Mouse (Mus musculus): ENCODE measurements around the gene Ncapg2. TPM values are rescaled to one million over a fixed set of nuclear protein-coding genes. Genes with fewer than 3 reads are reported as not detected.

Gene Ncapg2
- polyA plus RNA-seq, 1 experiment from 2014 or later, result 22.7 TPM

DNA sequence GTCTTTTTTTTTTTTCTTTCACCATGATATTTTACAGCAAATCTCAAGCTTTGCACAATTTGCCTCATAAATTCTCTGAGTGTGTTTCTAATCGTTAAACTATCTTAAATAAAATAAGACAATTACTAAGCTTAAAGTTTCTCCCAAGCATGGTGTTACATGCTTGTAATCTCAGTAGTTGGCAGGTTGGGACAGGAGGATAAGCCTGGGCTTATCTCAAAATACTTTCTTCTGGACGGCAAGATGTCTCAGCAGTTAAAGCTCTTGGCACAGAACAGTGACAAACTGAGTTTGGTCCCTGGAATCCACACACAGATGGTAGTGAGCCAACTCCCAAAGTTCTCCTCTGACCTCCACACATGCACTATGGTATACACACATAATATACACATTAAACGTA lies 69.5 kb downstream of the Ncapg2 start:
- ATAC-seq (ENCODE audit: insufficient number of reproducible peaks, insufficient read depth, low FRiP score, low read depth), result no peak
- Histone ChIP-seq H3K27ac (replicated peaks in 1 of 2; ENCODE audit: control insufficient read depth in 1 of 2, insufficient read depth in 1 of 2, low read depth in 2 of 2, low read length in 2 of 2) (no peak overlapping the region), H3K9me3 (ENCODE audit: control insufficient read depth, low read length) (no peaks in the 10 kb centered on the region), H3K9ac (ENCODE audit: low read length) (no peak overlapping the region), H3K4me2 (ENCODE audit: low read length) (no peak overlapping the region), H3K36me3 (ENCODE audit: control insufficient read depth, insufficient read depth, low read length) (no peaks in the 10 kb centered on the region), H3K4me1 (ENCODE audit: control insufficient read depth in 2 of 2, insufficient read depth in 2 of 2, low read length in 2 of 2) (no peaks in the 10 kb centered on the region), H3K4me3 (ENCODE audit: control insufficient read depth in 1 of 2, insufficient read depth in 1 of 2, low read depth in 1 of 2, low read length in 2 of 2) (no peak overlapping the region), H3K27me3 (ENCODE audit: control insufficient read depth, insufficient read depth, low read length) (no peaks in the 10 kb centered on the region)
- WGBS, result 55% methylated on average over 3 of the region's 3 CpGs

- no peak overlapping the region for H3K9ac ChIP-seq (ENCODE audit: low read length)
- H3K27me3 ChIP-seq (ENCODE audit: control insufficient read depth, insufficient read depth, low read length), result no peaks in the 10 kb centered on the region
- no peaks in the 10 kb centered on the region for H3K9me3 ChIP-seq (ENCODE audit: control insufficient read depth, low read length)
- H3K4me1 ChIP-seq (ENCODE audit: control insufficient read depth in 2 of 2, insufficient read depth in 2 of 2, low read length in 2 of 2), result no peaks in the 10 kb centered on the region
- WGBS, result 37% methylated on average over 1 of the region's 1 CpGs
- no peak overlapping the region for H3K4me3 ChIP-seq (ENCODE audit: control insufficient read depth in 1 of 2, insufficient read depth in 1 of 2, low read depth in 1 of 2, low read length in 2 of 2)
- H3K36me3 ChIP-seq (ENCODE audit: control insufficient read depth, insufficient read depth, low read length), result no peaks in the 10 kb centered on the region
- no peak overlapping the region for H3K27ac ChIP-seq (replicated peaks in 1 of 2; ENCODE audit: control insufficient read depth in 1 of 2, insufficient read depth in 1 of 2, low read depth in 2 of 2, low read length in 2 of 2)
- no peak overlapping the region for H3K4me2 ChIP-seq (ENCODE audit: low read length)
- no peak for ATAC-seq (ENCODE audit: insufficient number of reproducible peaks, insufficient read depth, low FRiP score, low read depth)
Measured at GRCm38 (mm10) chr12:116478771-116479170, 73.6 kb downstream of the Ncapg2 start.

DNA sequence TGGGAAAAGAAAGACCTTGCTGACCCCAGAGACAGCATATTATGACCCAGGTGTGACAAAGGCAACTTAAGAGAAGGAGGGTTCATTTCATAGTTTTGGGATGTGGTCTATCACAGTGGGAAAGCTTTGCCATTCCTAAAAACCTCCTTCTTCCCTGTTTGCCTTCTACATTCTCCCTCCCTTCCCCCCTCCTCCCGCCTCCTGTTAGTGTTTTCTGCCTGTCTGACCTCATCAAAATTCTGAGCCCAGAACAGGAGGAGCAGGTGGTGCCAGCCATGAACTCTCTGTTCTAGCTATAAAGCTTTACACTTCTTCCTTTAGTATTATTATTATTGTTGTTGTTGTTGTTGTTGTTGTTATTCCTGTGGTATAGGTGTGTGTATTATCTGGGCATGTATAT lies 76.7 kb downstream of the Ncapg2 start:
- Histone ChIP-seq H3K36me3 (ENCODE audit: control insufficient read depth, insufficient read depth, low read length) (no peaks in the 10 kb centered on the region), H3K9ac (ENCODE audit: low read length) (no peak overlapping the region), H3K4me3 (ENCODE audit: control insufficient read depth in 1 of 2, insufficient read depth in 1 of 2, low read depth in 1 of 2, low read length in 2 of 2) (no peak overlapping the region), H3K4me1 (ENCODE audit: control insufficient read depth in 2 of 2, insufficient read depth in 2 of 2, low read length in 2 of 2) (peaks cover 6 to 8% of the 10 kb centered on the region in 2 experiments; a peak in 3 of 4 replicates), H3K27me3 (ENCODE audit: control insufficient read depth, insufficient read depth, low read length) (peaks cover 9% of the 10 kb centered on the region), H3K9me3 (ENCODE audit: control insufficient read depth, low read length) (no peaks in the 10 kb centered on the region), H3K4me2 (ENCODE audit: low read length) (no peak overlapping the region), H3K27ac (replicated peaks in 1 of 2; ENCODE audit: control insufficient read depth in 1 of 2, insufficient read depth in 1 of 2, low read depth in 2 of 2, low read length in 2 of 2) (no peak overlapping the region)
- WGBS, result 53% methylated on average over 1 of the region's 1 CpGs
- ATAC-seq (ENCODE audit: insufficient number of reproducible peaks, insufficient read depth, low FRiP score, low read depth), result no peak

- no peak overlapping the region for H3K27ac ChIP-seq (replicated peaks in 1 of 2; ENCODE audit: control insufficient read depth in 1 of 2, insufficient read depth in 1 of 2, low read depth in 2 of 2, low read length in 2 of 2)
- no peak for ATAC-seq (ENCODE audit: insufficient number of reproducible peaks, insufficient read depth, low FRiP score, low read depth)
- 20% methylated on average over 2 of the region's 2 CpGs for WGBS
Measured at GRCm38 (mm10) chr12:116483581-116483980, 78.4 kb downstream of the Ncapg2 start.

GRCm38 (mm10) chr12:116484991-116485390 lies 79.8 kb downstream of the Ncapg2 start:
- Histone ChIP-seq H3K9me3 (ENCODE audit: control insufficient read depth, low read length) (no peaks in the 10 kb centered on the region), H3K4me2 (ENCODE audit: low read length) (peak overlapping the region; percentile 97; the same call in 1 of the 2 replicates), H3K9ac (ENCODE audit: low read length) (no peak overlapping the region), H3K4me1 (ENCODE audit: control insufficient read depth in 2 of 2, insufficient read depth in 2 of 2, low read length in 2 of 2) (peaks cover 6 to 8% of the 10 kb centered on the region in 2 experiments; a peak in 3 of 4 replicates), H3K4me3 (ENCODE audit: control insufficient read depth in 1 of 2, insufficient read depth in 1 of 2, low read depth in 1 of 2, low read length in 2 of 2) (peak overlapping the region in 1 of 2 experiments; percentile 50; a peak in 1 of 4 replicates), H3K36me3 (ENCODE audit: control insufficient read depth, insufficient read depth, low read length) (no peaks in the 10 kb centered on the region), H3K27me3 (ENCODE audit: control insufficient read depth, insufficient read depth, low read length) (peaks cover 9% of the 10 kb centered on the region), H3K27ac (replicated peaks in 1 of 2; ENCODE audit: control insufficient read depth in 1 of 2, insufficient read depth in 1 of 2, low read depth in 2 of 2, low read length in 2 of 2) (no peak overlapping the region)
- WGBS, result 78% methylated on average over 8 of the region's 8 CpGs
- no peak for ATAC-seq (ENCODE audit: insufficient number of reproducible peaks, insufficient read depth, low FRiP score, low read depth)

More at GRCm38 (mm10) chr12:116483581-116483980, 78.4 kb downstream of the Ncapg2 start:
- Histone ChIP-seq H3K9ac (ENCODE audit: low read length) (no peak overlapping the region), H3K27me3 (ENCODE audit: control insufficient read depth, insufficient read depth, low read length) (peaks cover 9% of the 10 kb centered on the region), H3K9me3 (ENCODE audit: control insufficient read depth, low read length) (no peaks in the 10 kb centered on the region), H3K4me3 (ENCODE audit: control insufficient read depth in 1 of 2, insufficient read depth in 1 of 2, low read depth in 1 of 2, low read length in 2 of 2) (no peak overlapping the region), H3K4me1 (ENCODE audit: control insufficient read depth in 2 of 2, insufficient read depth in 2 of 2, low read length in 2 of 2) (peaks cover 6 to 8% of the 10 kb centered on the region in 2 experiments; a peak in 3 of 4 replicates), H3K36me3 (ENCODE audit: control insufficient read depth, insufficient read depth, low read length) (no peaks in the 10 kb centered on the region), H3K4me2 (ENCODE audit: low read length) (no peak overlapping the region)

DNA sequence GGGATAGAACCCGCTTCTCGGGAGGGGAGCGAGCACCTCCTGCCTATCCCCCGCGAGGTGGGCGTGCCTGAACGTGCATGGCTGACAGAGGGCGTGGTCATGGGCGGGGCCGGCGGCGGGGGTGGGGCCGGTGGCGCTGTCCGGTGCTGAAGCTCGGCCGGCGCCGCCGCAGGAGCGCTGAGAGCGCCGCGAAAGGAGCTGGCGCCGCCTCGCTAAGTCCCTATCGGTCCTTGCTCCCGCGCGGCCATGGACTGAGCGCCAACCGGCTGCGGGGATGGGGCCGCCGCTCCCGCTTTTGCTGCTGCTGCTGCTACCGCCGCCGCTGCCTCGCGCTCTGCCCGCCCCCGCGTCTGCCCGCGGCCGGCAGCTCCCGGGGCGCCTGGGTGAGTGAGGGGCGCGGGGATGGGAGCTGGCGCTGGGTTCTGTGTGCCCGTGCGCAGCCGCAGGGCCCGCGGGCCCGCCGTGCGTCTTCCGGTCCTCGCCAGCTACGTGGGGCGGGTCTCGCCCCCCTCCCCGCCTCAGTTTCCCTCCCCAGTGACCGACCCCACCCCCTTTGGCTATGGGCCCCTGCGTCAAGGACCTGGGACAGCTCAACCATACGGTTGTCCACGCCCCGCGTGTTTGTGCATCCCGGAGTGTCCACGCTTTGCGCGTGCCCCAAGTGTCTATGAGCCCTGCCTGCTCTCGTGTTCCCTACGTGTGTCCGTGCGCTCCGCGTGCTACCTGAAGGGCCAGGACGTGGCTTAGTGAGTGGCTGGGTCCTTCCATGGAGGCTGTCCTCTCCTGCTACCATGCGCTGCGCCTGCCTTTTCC lies 80.6 kb downstream of the Ncapg2 start, which contains the start of gene Ptprn2:
Ptprn2 (plus strand) TSS at position 130 of the 813 bp plus-strand sequence.
- H3K9ac ChIP-seq (ENCODE audit: low read length), result no peak within 1 kb of the TSS
- H3K27me3 ChIP-seq (ENCODE audit: control insufficient read depth, insufficient read depth, low read length), result peaks cover 9% of the 10 kb centered on the region
- no peaks in the 10 kb centered on the region for H3K36me3 ChIP-seq (ENCODE audit: control insufficient read depth, insufficient read depth, low read length)
- under 1% methylated on average over 73 of the region's 86 CpGs for WGBS
- no peak within 1 kb of the TSS for H3K27ac ChIP-seq (replicated peaks in 1 of 2; ENCODE audit: control insufficient read depth in 1 of 2, insufficient read depth in 1 of 2, low read depth in 2 of 2, low read length in 2 of 2)
- H3K4me3 ChIP-seq (ENCODE audit: control insufficient read depth in 1 of 2, insufficient read depth in 1 of 2, low read depth in 1 of 2, low read length in 2 of 2), result peak within 1 kb of the TSS; percentile 50 to 52
- peak within 1 kb of the TSS; percentile 97 for H3K4me2 ChIP-seq (ENCODE audit: low read length)
- peak; percentile 77 for ATAC-seq (ENCODE audit: insufficient number of reproducible peaks, insufficient read depth, low FRiP score, low read depth)
- H3K9me3 ChIP-seq (ENCODE audit: control insufficient read depth, low read length), result no peaks in the 10 kb centered on the region
- peaks cover 6 to 8% of the 10 kb centered on the region in 2 experiments; a peak in 3 of 4 replicates for H3K4me1 ChIP-seq (ENCODE audit: control insufficient read depth in 2 of 2, insufficient read depth in 2 of 2, low read length in 2 of 2)

- peak overlapping the region; percentile 50 to 52 for H3K4me3 ChIP-seq (ENCODE audit: control insufficient read depth in 1 of 2, insufficient read depth in 1 of 2, low read depth in 1 of 2, low read length in 2 of 2)
- peaks cover 9% of the 10 kb centered on the region for H3K27me3 ChIP-seq (ENCODE audit: control insufficient read depth, insufficient read depth, low read length)
- no peaks in the 10 kb centered on the region for H3K36me3 ChIP-seq (ENCODE audit: control insufficient read depth, insufficient read depth, low read length)
- 6% methylated on average over 10 of the region's 10 CpGs for WGBS
- peak overlapping the region; percentile 97 for H3K4me2 ChIP-seq (ENCODE audit: low read length)
- no peak for ATAC-seq (ENCODE audit: insufficient number of reproducible peaks, insufficient read depth, low FRiP score, low read depth)
- no peak overlapping the region for H3K27ac ChIP-seq (replicated peaks in 1 of 2; ENCODE audit: control insufficient read depth in 1 of 2, insufficient read depth in 1 of 2, low read depth in 2 of 2, low read length in 2 of 2)
- H3K9ac ChIP-seq (ENCODE audit: low read length), result no peak overlapping the region
- H3K9me3 ChIP-seq (ENCODE audit: control insufficient read depth, low read length), result no peaks in the 10 kb centered on the region
- H3K4me1 ChIP-seq (ENCODE audit: control insufficient read depth in 2 of 2, insufficient read depth in 2 of 2, low read length in 2 of 2), result peaks cover 6 to 8% of the 10 kb centered on the region in 2 experiments; a peak in 3 of 4 replicates
Measured at GRCm38 (mm10) chr12:116486404-116486730, 81.2 kb downstream of the Ncapg2 start.

Data from heart, embryonic 14.5 days (tissue).